Mouse (Mus musculus) R1 (cell line): Measurements from ENCODE around the gene Plch1.
A peak's percentile ranks its signal among the peaks of the same experiment; 100 is the strongest.

Experiments
- DNase-seq: peaks from one replicate; pipeline ENCODE4 v3.0.0-alpha.2; 2018; ENCODE audit warnings: low read depth, low spot score

Gene Plch1

GRCm38 (mm10) chr3:63899309-63899695 is at the start of gene Plch1:
Plch1 (minus strand) TSS chr3:63899472.
- peak; percentile 87 for DNase-seq

GRCm38 (mm10) chr3:63941204-63941850 is 42.1 kb upstream of the Plch1 start:
- no peak for DNase-seq

GRCm38 (mm10) chr3:63938928-63939327 is 39.7 kb upstream of the Plch1 start:
- no peak for DNase-seq

GRCm38 (mm10) chr3:63928878-63929859 is 29.9 kb upstream of the Plch1 start, which contains the start of gene E130311K13Rik:
E130311K13Rik (minus strand) TSS chr3:63929472.
- peak; percentile 82 for DNase-seq

DNA sequence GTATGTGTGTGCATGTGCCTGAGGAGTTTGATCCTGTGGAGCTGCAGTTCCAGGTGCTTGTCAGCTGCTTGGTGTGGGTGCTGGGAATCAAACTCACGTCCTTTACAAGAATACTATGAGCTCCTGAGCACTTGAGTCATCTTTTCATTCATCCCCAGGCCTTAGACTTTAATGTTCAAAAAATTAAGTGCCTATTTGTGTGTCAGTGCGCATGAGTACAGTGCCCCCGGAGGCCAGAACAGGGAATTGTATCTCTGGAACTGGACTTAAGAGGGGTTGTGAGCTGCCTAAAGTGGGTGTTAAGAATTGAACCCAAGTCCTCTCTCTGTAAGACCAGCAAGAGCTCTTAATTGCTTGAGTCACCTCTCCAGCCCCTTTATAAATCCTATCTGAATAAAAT is 20.4 kb upstream of the Plch1 start:
- DNase-seq: peak; percentile 46

GRCm38 (mm10) chr3:63910301-63910700 is 11.0 kb upstream of the Plch1 start:
- DNase-seq: no peak

DNA sequence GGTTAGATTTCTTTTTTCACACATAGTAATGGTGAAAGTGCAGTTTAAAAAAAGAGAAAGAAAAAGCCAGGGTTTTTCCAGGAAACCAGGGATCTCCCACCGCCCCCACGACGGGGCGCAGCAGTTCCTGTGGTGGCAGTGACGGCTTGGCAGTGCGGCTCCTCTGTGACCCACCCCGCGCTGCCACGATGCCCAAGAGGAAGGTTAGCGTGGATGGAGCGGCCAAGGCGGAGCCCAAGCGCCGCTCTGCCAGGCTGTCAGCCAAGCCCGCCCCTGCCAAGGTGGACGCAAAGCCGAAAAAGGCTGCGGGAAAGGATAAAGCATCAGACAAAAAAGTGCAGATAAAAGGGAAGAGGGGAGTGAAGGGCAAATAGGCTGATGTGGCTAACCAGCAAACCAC is 6.0 kb upstream of the Plch1 start:
- no peak for DNase-seq

- DNase-seq: no peak
Measured at GRCm38 (mm10) chr3:63904157-63904556, 4.9 kb upstream of the Plch1 start.

GRCm38 (mm10) chr3:63900021-63900571 is 824 bp upstream of the Plch1 start:
- peak; percentile 41 for DNase-seq

- DNase-seq: peak; percentile 91
Measured at GRCm38 (mm10) chr3:63898581-63899308, 527 bp downstream of the Plch1 start.

GRCm38 (mm10) chr3:63897177-63897576 is 2.1 kb downstream of the Plch1 start:
- no peak for DNase-seq

DNA sequence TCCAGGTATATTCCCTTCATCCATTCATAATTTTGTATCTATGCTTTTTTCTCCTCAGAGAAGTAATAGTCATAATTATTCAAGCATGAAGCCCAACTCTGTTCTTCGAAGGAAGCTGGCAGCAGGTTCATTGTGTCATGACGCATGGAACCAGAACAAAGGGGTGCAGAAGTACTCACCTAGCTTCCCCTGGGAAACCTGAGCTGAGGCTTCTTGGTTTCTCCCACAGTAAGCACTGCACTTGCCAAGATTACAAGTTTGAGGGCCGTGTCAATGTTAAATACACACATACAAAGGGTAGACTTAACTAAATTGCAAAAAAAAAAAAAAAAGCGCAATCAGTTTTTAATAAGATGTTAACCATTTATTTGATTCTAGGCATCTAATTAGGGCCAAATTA is 3.0 kb downstream of the Plch1 start:
- DNase-seq: no peak

- no peak for DNase-seq
Measured at GRCm38 (mm10) chr3:63895786-63896185, 3.5 kb downstream of the Plch1 start.

GRCm38 (mm10) chr3:63893677-63894076 is 5.6 kb downstream of the Plch1 start:
- no peak for DNase-seq

DNA sequence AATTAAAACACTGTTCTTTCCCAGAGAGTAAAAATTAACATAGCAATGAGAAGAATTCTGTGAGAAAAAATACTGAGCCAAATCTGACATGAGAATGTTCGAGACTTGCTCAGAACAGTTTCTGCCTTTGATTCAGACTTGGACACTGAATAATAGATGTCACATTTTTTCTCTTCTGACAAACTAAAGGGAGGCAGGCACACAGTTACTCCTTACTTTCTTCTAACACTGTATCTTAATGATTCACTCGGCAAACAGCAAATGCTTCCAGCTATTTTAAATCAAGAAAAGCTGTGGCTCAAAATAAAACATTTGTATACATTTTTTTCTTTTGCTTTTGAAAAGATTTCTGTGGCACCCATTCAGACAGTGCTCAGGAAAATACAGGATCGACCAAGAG is 7.1 kb downstream of the Plch1 start:
- no peak for DNase-seq

- DNase-seq: no peak
Measured at GRCm38 (mm10) chr3:63881065-63881464, 18.2 kb downstream of the Plch1 start.

- DNase-seq: no peak
Measured at GRCm38 (mm10) chr3:63878995-63879666, 20.1 kb downstream of the Plch1 start.

DNA sequence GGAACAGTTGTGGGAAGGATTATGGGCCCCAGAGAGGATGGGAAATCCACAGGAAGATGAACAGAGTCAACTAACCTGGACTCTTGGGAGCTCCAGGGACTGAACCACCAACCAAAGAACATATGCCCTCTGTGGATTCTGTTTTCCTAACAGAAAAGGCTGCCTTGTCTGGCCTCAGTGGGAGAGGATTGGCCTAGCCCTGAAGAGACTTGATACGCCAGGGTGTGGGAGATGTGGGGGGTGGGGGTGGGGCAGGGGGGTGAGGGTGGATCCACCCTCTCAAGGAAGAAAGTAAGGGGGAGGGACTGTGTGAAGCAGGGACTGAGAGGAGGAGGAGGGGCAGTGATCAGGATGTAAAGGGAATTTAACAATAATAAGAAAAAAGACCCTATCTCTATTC is 26.5 kb downstream of the Plch1 start:
- no peak for DNase-seq

DNA sequence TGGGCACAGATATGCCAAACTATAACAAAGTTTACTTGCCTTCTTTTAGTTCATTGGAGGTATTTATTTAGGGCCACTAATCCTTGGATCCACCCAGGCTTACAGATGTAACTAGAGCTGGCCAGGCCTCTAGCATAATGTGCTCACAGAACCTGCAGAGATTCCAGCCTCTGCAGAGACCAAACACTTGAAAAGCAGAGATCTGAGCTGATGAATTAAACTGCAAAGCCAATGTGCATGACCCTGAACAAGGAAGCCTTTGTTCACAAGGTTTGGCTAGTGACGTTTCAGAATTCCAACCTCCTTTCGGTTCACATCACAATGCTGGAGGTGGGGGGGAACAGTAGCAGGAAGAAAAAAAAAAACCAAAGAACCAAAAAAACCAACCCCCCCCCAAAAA is 28.0 kb downstream of the Plch1 start:
- DNase-seq: no peak

DNA sequence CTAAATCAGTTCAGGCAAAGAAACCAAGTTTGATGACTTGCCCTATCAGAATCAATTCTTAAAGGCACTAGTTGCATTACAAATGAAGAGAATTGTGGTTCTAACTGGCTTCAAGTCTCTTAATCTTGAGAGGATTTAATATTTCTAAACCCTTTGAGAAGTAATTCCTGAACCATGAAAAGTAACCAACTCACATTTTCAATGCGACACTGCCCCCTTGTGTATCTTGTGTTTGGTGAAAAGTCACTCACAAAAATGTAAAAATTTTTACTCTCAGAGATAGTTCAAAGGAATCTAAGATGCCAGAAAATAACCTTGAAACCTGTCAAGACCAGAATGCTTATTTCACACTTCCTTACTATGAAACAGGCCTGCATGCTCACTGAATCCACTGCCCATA is 31.0 kb downstream of the Plch1 start:
- peak; percentile 19 for DNase-seq

GRCm38 (mm10) chr3:63865069-63865468 is 34.2 kb downstream of the Plch1 start:
- DNase-seq: no peak
